Mouse (Mus musculus) neural tube, embryonic 12.5 days (tissue): ENCODE data around the gene Jsrp1. TPM values are rescaled to one million over a fixed set of nuclear protein-coding genes. Genes with fewer than 3 reads are reported as not detected.

Experiments used
- ATAC-seq: fragments of 200-750 bp; cut with Nextera tagmentation; 2 replicates; pipeline ENCODE4 v1.8.0; 2017; ENCODE audit warnings: low read depth, mild to moderate bottlenecking, moderate TSS enrichment, moderate library complexity; ENCODE audit not compliant: low FRiP score
- H3K27ac ChIP-seq: fragments of 300-500 bp; sonication (generic); 2 replicates; pipeline ENCODE4 v1.5.1; 2016
- H3K27me3 ChIP-seq: fragments of 300-500 bp; sonication (generic); replicated peaks from 2 replicates; pipeline ENCODE4 v1.6.1; 2016; ENCODE audit warnings: mild to moderate bottlenecking
- H3K36me3 ChIP-seq: fragments of 300-500 bp; sonication (generic); 2 replicates; pipeline ENCODE4 v1.6.1; 2016; ENCODE audit warnings: mild to moderate bottlenecking
- H3K4me1 ChIP-seq: fragments of 300-500 bp; sonication (generic); 2 replicates; pipeline ENCODE4 v1.6.1; 2016
- H3K4me2 ChIP-seq: fragments of 300-500 bp; sonication (generic); replicated peaks from 2 replicates; pipeline ENCODE4 v1.6.1; 2016; ENCODE audit warnings: mild to moderate bottlenecking
- H3K4me3 ChIP-seq: fragments of 300-500 bp; sonication (generic); 2 replicates; pipeline ENCODE4 v1.5.1; 2016
- H3K9ac ChIP-seq: fragments of 300-500 bp; sonication (generic); 2 replicates; pipeline ENCODE4 v1.6.1; 2016; ENCODE audit warnings: mild to moderate bottlenecking
- H3K9me3 ChIP-seq: fragments of 300-500 bp; sonication (generic); 2 replicates; pipeline ENCODE4 v1.6.1; 2016; ENCODE audit warnings: mild to moderate bottlenecking
- WGBS: fragments of 180-500 bp; shearing (Covaris S2); methylation state at CpG from one replicate; pipeline ENCODE4 v1.1.7; 2016; 5-methylcytosine and 5-hydroxymethylcytosine counted together
- polyA plus RNA-seq: library from polyadenylated mRNA; unstranded; fragments of >200 nt; fragmentation: Nextera tagmentation; extraction: Ambion mirVana; gene quantifications from 2 replicates; pipeline ENCODE4 v1.2.1, GENCODE M21; 2016

Gene Jsrp1
- polyA plus RNA-seq, 1 experiment from 2014 or later, result 1.6 TPM

- Histone ChIP-seq H3K27me3 (peaks cover 39% of the 10 kb centered on the region), H3K9me3 (no peaks in the 10 kb centered on the region), H3K4me2 (peak overlapping the region; percentile 99; the same call in 1 of the 2 replicates), H3K36me3 (peaks cover 46% of the 10 kb centered on the region), H3K9ac (no peak overlapping the region), H3K4me3 (no peak overlapping the region), H3K4me1 (peaks cover 43% of the 10 kb centered on the region), H3K27ac (no peak overlapping the region)
- WGBS, result 13% methylated on average over 3 of the region's 3 CpGs
- no peak for ATAC-seq
Measured at GRCm38 (mm10) chr10:80805925-80806324, 7.4 kb downstream of the Jsrp1 start.

GRCm38 (mm10) chr10:80805322-80805721 lies 8.0 kb downstream of the Jsrp1 start:
- Histone ChIP-seq H3K4me3 (no peak overlapping the region), H3K27me3 (peaks cover 35% of the 10 kb centered on the region), H3K36me3 (peaks cover 50% of the 10 kb centered on the region), H3K27ac (no peak overlapping the region), H3K4me1 (peaks cover 47% of the 10 kb centered on the region), H3K9me3 (no peaks in the 10 kb centered on the region), H3K4me2 (no peak overlapping the region), H3K9ac (no peak overlapping the region)
- ATAC-seq, result no peak
- WGBS, result 70% methylated on average over 5 of the region's 5 CpGs

GRCm38 (mm10) chr10:80804916-80805315 lies 8.4 kb downstream of the Jsrp1 start, which contains the start of gene Amh:
Gene Amh, plus strand, starts transcription at chr10:80805243.
- H3K4me3 ChIP-seq, result no peak within 1 kb of the TSS
- H3K27ac ChIP-seq, result no peak within 1 kb of the TSS
- H3K27me3 ChIP-seq, result peaks cover 31% of the 10 kb centered on the region
- H3K36me3 ChIP-seq, result peaks cover 50% of the 10 kb centered on the region
- H3K4me1 ChIP-seq, result peaks cover 46% of the 10 kb centered on the region
- 65% methylated on average over 6 of the region's 6 CpGs for WGBS
- no peak within 1 kb of the TSS for H3K9ac ChIP-seq
- no peak for ATAC-seq
- no peaks in the 10 kb centered on the region for H3K9me3 ChIP-seq
- peak within 1 kb of the TSS; percentile 99; the same call in 1 of the 2 replicates for H3K4me2 ChIP-seq

- Histone ChIP-seq H3K4me3 (no peak overlapping the region), H3K27ac (no peak overlapping the region), H3K9ac (no peak overlapping the region), H3K36me3 (peaks cover 50% of the 10 kb centered on the region), H3K4me1 (peaks cover 51% of the 10 kb centered on the region), H3K4me2 (no peak overlapping the region), H3K27me3 (peaks cover 28% of the 10 kb centered on the region), H3K9me3 (no peaks in the 10 kb centered on the region)
- ATAC-seq, result no peak
- WGBS, result 92% methylated on average over 2 of the region's 2 CpGs
Measured at GRCm38 (mm10) chr10:80804340-80804739, 9.0 kb downstream of the Jsrp1 start.

GRCm38 (mm10) chr10:80802996-80803395 lies 10.3 kb downstream of the Jsrp1 start:
- Histone ChIP-seq H3K9ac (no peak overlapping the region), H3K9me3 (no peaks in the 10 kb centered on the region), H3K4me1 (peaks cover 41% of the 10 kb centered on the region), H3K27me3 (peaks cover 15% of the 10 kb centered on the region), H3K27ac (no peak overlapping the region), H3K4me2 (no peak overlapping the region), H3K36me3 (peaks cover 50% of the 10 kb centered on the region), H3K4me3 (no peak overlapping the region)
- WGBS, result 94% methylated on average over 3 of the region's 3 CpGs
- ATAC-seq, result no peak

GRCm38 (mm10) chr10:80802204-80802912 lies 10.9 kb downstream of the Jsrp1 start:
- WGBS, result 92% methylated on average over 10 of the region's 10 CpGs
- Histone ChIP-seq H3K27ac (no peak overlapping the region), H3K9ac (no peak overlapping the region), H3K36me3 (peaks cover 50% of the 10 kb centered on the region), H3K9me3 (no peaks in the 10 kb centered on the region), H3K4me2 (no peak overlapping the region), H3K27me3 (peaks cover 15% of the 10 kb centered on the region), H3K4me1 (peaks cover 37% of the 10 kb centered on the region), H3K4me3 (no peak overlapping the region)
- ATAC-seq, result no peak

GRCm38 (mm10) chr10:80799070-80799566 lies 14.2 kb downstream of the Jsrp1 start:
- H3K27ac ChIP-seq, result peak overlapping the region; percentile 92
- WGBS, result 3% methylated on average over 18 of the region's 18 CpGs
- peaks cover 59% of the 10 kb centered on the region for H3K36me3 ChIP-seq

GRCm38 (mm10) chr10:80798150-80799006 lies 14.9 kb downstream of the Jsrp1 start, which contains the start of the genes Sf3a2 and Plekhj1:
Gene Sf3a2, plus strand, starts transcription at chr10:80798198.
Gene Plekhj1, minus strand, starts transcription at chr10:80798626.
- peak within 1 kb of the TSS; percentile 86 for H3K4me2 ChIP-seq
- peak within 1 kb of the TSS; percentile 94 for H3K4me3 ChIP-seq
- WGBS, result under 1% methylated on average over 100 of the region's 104 CpGs
- peaks cover 40% of the 10 kb centered on the region for H3K4me1 ChIP-seq
- H3K9ac ChIP-seq, result peak within 1 kb of the TSS; percentile 95
- peak within 1 kb of the TSS; percentile 92 for H3K27ac ChIP-seq
- no peaks in the 10 kb centered on the region for H3K9me3 ChIP-seq
- peak; percentile 90 for ATAC-seq
- no peaks in the 10 kb centered on the region for H3K27me3 ChIP-seq
- peaks cover 59% of the 10 kb centered on the region for H3K36me3 ChIP-seq

More at GRCm38 (mm10) chr10:80799070-80799566, 14.2 kb downstream of the Jsrp1 start:
- Histone ChIP-seq H3K9ac (peak overlapping the region; percentile 95), H3K9me3 (no peaks in the 10 kb centered on the region), H3K27me3 (no peaks in the 10 kb centered on the region), H3K4me2 (peak overlapping the region; percentile 86), H3K4me3 (peak overlapping the region; percentile 94), H3K4me1 (peaks cover 40% of the 10 kb centered on the region)
- ATAC-seq, result no peak

- ATAC-seq, result peak; percentile 72
- Histone ChIP-seq H3K27me3 (no peaks in the 10 kb centered on the region), H3K4me3 (peak overlapping the region; percentile 94), H3K36me3 (peaks cover 59% of the 10 kb centered on the region), H3K27ac (peak overlapping the region; percentile 92), H3K4me2 (peak overlapping the region; percentile 86), H3K4me1 (peaks cover 40% of the 10 kb centered on the region), H3K9me3 (no peaks in the 10 kb centered on the region), H3K9ac (peak overlapping the region; percentile 95)
- 3% methylated on average over 57 of the region's 59 CpGs for WGBS
Measured at GRCm38 (mm10) chr10:80797186-80798149, 15.8 kb downstream of the Jsrp1 start.

GRCm38 (mm10) chr10:80796307-80796848 lies 16.9 kb downstream of the Jsrp1 start:
- Histone ChIP-seq H3K4me1 (peaks cover 40% of the 10 kb centered on the region), H3K27ac (no peak overlapping the region), H3K4me2 (peak overlapping the region; percentile 86), H3K9ac (peak overlapping the region; percentile 95), H3K27me3 (no peaks in the 10 kb centered on the region), H3K4me3 (peak overlapping the region; percentile 94; the same call in 1 of the 2 replicates), H3K9me3 (no peaks in the 10 kb centered on the region), H3K36me3 (peaks cover 59% of the 10 kb centered on the region)
- ATAC-seq, result no peak
- WGBS, result 85% methylated on average over 9 of the region's 9 CpGs

GRCm38 (mm10) chr10:80794750-80795149 lies 18.5 kb downstream of the Jsrp1 start:
- Histone ChIP-seq H3K4me2 (no peak overlapping the region), H3K27me3 (no peaks in the 10 kb centered on the region), H3K9me3 (no peaks in the 10 kb centered on the region), H3K4me3 (no peak overlapping the region), H3K27ac (no peak overlapping the region), H3K9ac (peak overlapping the region; percentile 29), H3K4me1 (peaks cover 27% of the 10 kb centered on the region), H3K36me3 (peaks cover 66% of the 10 kb centered on the region)
- ATAC-seq, result no peak
- WGBS, result 88% methylated on average over 8 of the region's 8 CpGs
